Mouse (Mus musculus) Muller cell, postnatal 12 days (primary cell): ENCODE measurements at regions not wholly inside any gene's neighbourhood (a gene's known extent, or its start where the extent isn't known, plus 50 kb on each side); places are given as distances from the start of the nearest gene placed in this dataset.

Experiments
- DNase-seq: peaks from one replicate; pipeline ENCODE4 v3.0.0-alpha.2; 2015; ENCODE audit errors: inconsistent ontology term

- no peak for DNase-seq
Measured at GRCm38 (mm10) chr3:132484814-132485213, 144.8 kb upstream of the Gimd1 start.

- DNase-seq = no peak
Measured at GRCm38 (mm10) chr3:132485553-132485952, 144.1 kb upstream of the Gimd1 start.

- DNase-seq = peak; percentile 48
Measured at GRCm38 (mm10) chr3:132506095-132506494, 123.5 kb upstream of the Gimd1 start.

- no peak for DNase-seq
Measured at GRCm38 (mm10) chr3:132510240-132510639, 119.4 kb upstream of the Gimd1 start.

GRCm38 (mm10) chr3:132512526-132513102 is 117.0 kb upstream of the Gimd1 start:
- DNase-seq = no peak

GRCm38 (mm10) chr3:132533323-132533904 is 96.2 kb upstream of the Gimd1 start:
- DNase-seq = no peak

GRCm38 (mm10) chr3:132539780-132540658 is 89.6 kb upstream of the Gimd1 start:
- no peak for DNase-seq

- no peak for DNase-seq
Measured at GRCm38 (mm10) chr3:132551238-132551808, 78.3 kb upstream of the Gimd1 start.

GRCm38 (mm10) chr3:132565755-132566154 is 63.9 kb upstream of the Gimd1 start:
- no peak for DNase-seq

- no peak for DNase-seq
Measured at GRCm38 (mm10) chr3:132566301-132566700, 63.3 kb upstream of the Gimd1 start.
